Mouse (Mus musculus) forebrain, embryonic 11.5 days (tissue): ENCODE measurements around the gene Nop16. TPM values are rescaled to one million over a fixed set of nuclear protein-coding genes. Genes with fewer than 3 reads are reported as not detected.

Experiments
- ATAC-seq: fragments of 200-750 bp; cut with Nextera tagmentation; replicated peaks from 2 replicates; pipeline ENCODE4 v1.8.0; 2017; ENCODE audit warnings: moderate TSS enrichment; ENCODE audit not compliant: low FRiP score
- DNase-seq: peaks from one replicate; pipeline ENCODE4 v3.0.0-alpha.2; 2017; ENCODE audit warnings: low spot score
- H3K27ac ChIP-seq: fragments of 300-500 bp; sonication (generic); 2 replicates; pipeline ENCODE4 v1.5.1; 2014; ENCODE audit warnings: low read depth, low read length
- H3K27me3 ChIP-seq: fragments of 300-500 bp; sonication (generic); 2 replicates; pipeline ENCODE4 v1.6.1; 2014; ENCODE audit warnings: mild to moderate bottlenecking, low read length, mixed read lengths; ENCODE audit not compliant: control insufficient read depth, insufficient read depth
- H3K36me3 ChIP-seq: fragments of 300-500 bp; sonication (generic); 2 replicates; pipeline ENCODE4 v1.6.1; 2014; ENCODE audit warnings: mild to moderate bottlenecking, low read length, moderate library complexity, mixed read lengths; ENCODE audit not compliant: control insufficient read depth, insufficient read depth
- H3K4me1 ChIP-seq: fragments of 300-500 bp; sonication (generic); replicated peaks from 2 replicates; pipeline ENCODE4 v1.6.1; 2014; ENCODE audit warnings: low read length, mixed read lengths; ENCODE audit not compliant: control insufficient read depth, insufficient read depth
- H3K4me2 ChIP-seq: fragments of 300-500 bp; sonication (generic); 2 replicates; pipeline ENCODE4 v1.6.1; 2014; ENCODE audit warnings: low read depth, mild to moderate bottlenecking, low read length, moderate library complexity, mixed read lengths; ENCODE audit not compliant: severe bottlenecking
- H3K4me3 ChIP-seq: fragments of 300-500 bp; sonication (generic); 2 replicates; pipeline ENCODE4 v1.5.1; 2014; ENCODE audit warnings: low read depth, low read length
- H3K9ac ChIP-seq: fragments of 300-500 bp; sonication (generic); 2 replicates; pipeline ENCODE4 v1.6.1; 2014; ENCODE audit warnings: low read length
- H3K9me3 ChIP-seq: fragments of 300-500 bp; sonication (generic); 2 replicates; pipeline ENCODE4 v1.6.1; 2016; ENCODE audit warnings: low read length, mixed read lengths; ENCODE audit not compliant: control insufficient read depth
- WGBS: fragments of 180-500 bp; shearing (Covaris S2); extraction: QIAGEN DNeasy Blood & Tissue Kit; methylation state at CpG from one replicate; pipeline ENCODE4 v1.1.7; 2014; 5-methylcytosine and 5-hydroxymethylcytosine counted together
- polyA plus RNA-seq: library from polyadenylated mRNA; unstranded; fragments of >200 nt; fragmentation: Nextera tagmentation; extraction: Ambion mirVana; gene quantifications from 2 replicates; pipeline ENCODE4 v1.2.1, GENCODE M21; 2014

The Nop16 gene
- polyA plus RNA-seq, 1 experiment from 2014 or later = 71.1 TPM

DNA sequence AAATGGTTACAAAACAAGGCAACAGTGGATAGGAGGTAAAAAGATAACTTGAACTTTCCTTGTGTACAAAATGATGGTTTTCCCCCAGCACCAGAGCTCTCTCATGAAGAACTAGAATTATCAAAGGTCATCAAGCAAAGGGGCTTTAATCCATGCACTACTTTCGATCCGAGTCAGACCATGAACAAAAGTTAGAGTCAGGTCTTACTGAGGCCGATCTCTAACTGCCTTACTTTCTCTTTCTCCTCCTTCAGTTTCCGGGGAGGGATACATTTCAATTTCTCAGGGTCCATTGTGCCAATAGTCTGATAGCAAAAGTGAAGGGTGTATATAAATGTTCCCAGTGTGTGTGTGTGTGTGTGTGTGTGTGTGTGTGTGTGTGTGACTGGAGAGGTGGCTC, 17.3 kb downstream of the Nop16 start:
- H3K36me3 ChIP-seq = no peaks in the 10 kb centered on the region
- H3K27ac ChIP-seq = no peak overlapping the region
- no peak overlapping the region for H3K4me2 ChIP-seq
- H3K4me3 ChIP-seq = no peak overlapping the region
- H3K27me3 ChIP-seq = no peaks in the 10 kb centered on the region
- 84% methylated on average over 4 of the region's 4 CpGs for WGBS
- H3K9ac ChIP-seq = no peak overlapping the region
- ATAC-seq (no peak), DNase-seq (no peak)
- peaks cover 8% of the 10 kb centered on the region; the same call in 1 of the 2 replicates for H3K4me1 ChIP-seq
- H3K9me3 ChIP-seq = no peaks in the 10 kb centered on the region

DNA sequence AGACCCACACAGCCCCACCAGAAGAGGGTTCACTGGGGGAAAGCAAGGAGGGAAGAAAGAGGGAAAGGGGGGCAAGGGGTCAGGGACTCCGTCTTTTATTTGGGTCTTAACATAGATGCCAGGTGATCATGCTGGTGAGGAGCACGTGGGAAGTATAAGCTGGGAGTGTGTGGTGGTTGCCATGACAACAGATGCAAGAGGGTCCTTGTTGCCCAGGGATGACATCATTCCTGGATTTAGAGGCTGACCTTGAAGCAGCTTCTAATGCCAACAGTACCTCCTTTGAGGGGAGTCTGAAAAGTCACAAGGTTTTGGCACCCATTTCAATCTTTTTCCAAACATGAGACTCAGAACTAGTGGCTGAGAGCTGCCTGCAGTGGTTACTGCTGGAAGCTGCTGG, 18.3 kb downstream of the Nop16 start:
- WGBS = 57% methylated on average over 2 of the region's 2 CpGs
- no peak overlapping the region for H3K27ac ChIP-seq
- no peaks in the 10 kb centered on the region for H3K9me3 ChIP-seq
- no peak overlapping the region for H3K9ac ChIP-seq
- ATAC-seq = no peak
- H3K4me2 ChIP-seq = no peak overlapping the region
- peaks cover 8% of the 10 kb centered on the region; the same call in 1 of the 2 replicates for H3K4me1 ChIP-seq
- no peak overlapping the region for H3K4me3 ChIP-seq
- no peaks in the 10 kb centered on the region for H3K36me3 ChIP-seq
- H3K27me3 ChIP-seq = no peaks in the 10 kb centered on the region
- DNase-seq = no peak

DNA sequence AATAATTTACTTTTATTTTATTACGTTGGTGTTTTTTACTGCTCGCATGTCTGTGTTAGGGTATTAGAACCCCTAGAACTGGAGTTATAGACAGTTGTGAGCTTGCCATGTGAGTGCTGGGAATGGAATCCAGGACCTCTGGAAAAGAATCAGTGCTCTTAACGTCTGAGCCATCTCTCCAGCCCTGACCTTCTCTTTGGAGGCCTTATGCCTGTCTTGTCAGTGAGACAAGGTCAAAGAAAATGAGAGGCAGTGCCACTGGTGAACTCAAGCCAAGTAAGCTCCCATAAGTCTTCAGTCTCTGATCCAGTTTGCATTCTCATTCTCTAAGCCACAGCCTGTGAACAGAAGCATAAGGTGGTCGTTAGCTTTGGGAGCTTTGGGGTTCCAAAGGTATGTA, 19.2 kb downstream of the Nop16 start:
- no peak overlapping the region for H3K27ac ChIP-seq

DNA sequence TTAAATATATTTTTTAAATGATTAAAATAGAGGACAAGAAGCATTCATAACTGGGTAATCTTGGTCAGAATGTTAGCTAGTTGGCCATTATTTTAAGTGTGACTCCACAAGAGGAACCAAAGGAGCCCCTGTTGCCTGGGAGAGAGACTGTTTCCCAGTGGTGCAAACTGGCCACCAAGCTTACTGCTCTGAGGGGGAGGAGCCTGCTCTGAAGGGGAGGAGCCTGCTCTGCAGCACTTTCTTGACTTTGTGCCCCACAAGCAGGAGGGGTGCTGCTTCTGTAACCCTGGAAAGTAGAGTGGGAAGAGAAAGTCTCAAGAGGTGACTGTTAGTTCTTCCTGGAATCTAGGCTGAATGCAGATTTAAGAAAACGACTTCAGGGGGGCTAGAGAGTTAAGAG, 20.6 kb downstream of the Nop16 start:
- no peak overlapping the region for H3K4me3 ChIP-seq
- no peak overlapping the region for H3K4me2 ChIP-seq
- no peak for ATAC-seq
- no peak for DNase-seq
- no peak overlapping the region for H3K9ac ChIP-seq
- no peaks in the 10 kb centered on the region for H3K9me3 ChIP-seq
- no peaks in the 10 kb centered on the region for H3K36me3 ChIP-seq
- peaks cover 5% of the 10 kb centered on the region; the same call in 1 of the 2 replicates for H3K4me1 ChIP-seq
- H3K27ac ChIP-seq = no peak overlapping the region
- WGBS = 34% methylated on average over 1 of the region's 1 CpGs
- no peaks in the 10 kb centered on the region for H3K27me3 ChIP-seq

More for the DNA sequence above, 19.2 kb downstream of the Nop16 start:
- H3K36me3 ChIP-seq = no peaks in the 10 kb centered on the region
- H3K9me3 ChIP-seq = no peaks in the 10 kb centered on the region
- no peak for DNase-seq
- 75% methylated on average over 4 of the region's 4 CpGs for WGBS
- no peak for ATAC-seq
- no peak overlapping the region for H3K4me2 ChIP-seq
- no peak overlapping the region for H3K4me3 ChIP-seq
- H3K4me1 ChIP-seq = peaks cover 7% of the 10 kb centered on the region; the same call in 1 of the 2 replicates
- no peaks in the 10 kb centered on the region for H3K27me3 ChIP-seq
- no peak overlapping the region for H3K9ac ChIP-seq

DNA sequence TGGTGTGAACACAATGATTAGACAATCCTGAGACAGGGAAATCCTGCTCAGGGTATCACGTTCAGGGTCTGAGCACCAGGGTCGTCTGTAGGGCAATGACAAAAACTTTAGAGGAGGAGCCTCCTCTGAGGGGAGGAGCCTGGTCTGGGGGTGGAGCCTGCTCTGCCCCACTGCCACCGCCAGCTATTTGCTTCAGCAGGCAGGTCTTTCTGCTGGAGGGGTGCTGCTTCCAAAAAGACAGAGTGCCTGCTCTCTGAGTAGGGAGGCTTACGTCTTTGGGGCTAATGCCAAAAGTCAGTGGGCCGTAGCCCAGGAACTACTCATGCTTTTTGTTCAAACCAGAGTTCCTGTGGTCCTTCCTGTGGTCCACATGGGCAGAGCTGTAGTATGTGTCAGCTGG, 21.5 kb downstream of the Nop16 start:
- no peak for DNase-seq
- Histone ChIP-seq H3K36me3 (no peaks in the 10 kb centered on the region), H3K4me1 (peaks cover 10% of the 10 kb centered on the region; the same call in 1 of the 2 replicates), H3K9ac (no peak overlapping the region), H3K4me2 (no peak overlapping the region), H3K27ac (no peak overlapping the region), H3K9me3 (no peaks in the 10 kb centered on the region), H3K27me3 (no peaks in the 10 kb centered on the region), H3K4me3 (no peak overlapping the region)
- WGBS = 39% methylated on average over 5 of the region's 5 CpGs
- no peak for ATAC-seq

DNA sequence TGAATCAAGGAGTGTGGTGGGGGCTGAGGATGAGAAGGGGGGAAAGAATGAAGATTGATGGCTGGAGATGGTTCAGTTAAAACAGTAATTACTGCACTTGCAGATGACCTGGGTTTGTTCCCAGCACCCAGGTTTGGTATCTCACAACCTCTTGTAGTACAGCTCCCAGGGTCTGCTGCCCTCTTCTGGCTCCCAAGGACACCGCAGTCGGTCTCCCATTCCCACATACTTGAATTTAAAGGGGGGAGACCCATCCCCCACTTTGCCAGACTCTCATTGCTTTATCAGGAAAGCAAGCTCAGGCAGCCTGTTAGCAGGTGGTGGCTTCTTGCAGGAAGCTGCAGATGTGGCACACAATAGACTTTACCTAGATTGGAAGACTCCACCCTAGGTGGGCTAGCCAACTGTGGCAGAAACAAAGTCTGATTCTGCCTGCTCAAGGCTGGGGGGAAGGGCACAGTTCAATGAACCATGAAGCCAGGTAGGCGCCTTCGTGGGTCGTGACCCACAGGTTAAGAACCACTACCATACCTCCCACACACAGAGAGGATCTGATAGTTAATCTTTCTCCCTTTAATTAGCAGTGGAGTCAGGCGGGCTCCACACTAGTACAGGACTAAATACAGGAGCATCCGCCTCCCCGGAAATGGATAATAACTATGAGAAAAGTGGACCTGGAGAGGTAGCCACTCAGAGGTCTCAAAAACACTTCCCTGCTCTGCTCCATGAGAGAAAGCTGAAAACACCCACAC, 24.1 kb downstream of the Nop16 start:
- Histone ChIP-seq H3K4me2 (peak overlapping the region; percentile 34), H3K4me3 (peak overlapping the region; percentile 81), H3K27me3 (no peaks in the 10 kb centered on the region), H3K4me1 (peaks cover 6% of the 10 kb centered on the region; the same call in 1 of the 2 replicates), H3K9me3 (no peaks in the 10 kb centered on the region), H3K9ac (peak overlapping the region; percentile 91; the same call in 1 of the 2 replicates), H3K36me3 (no peaks in the 10 kb centered on the region), H3K27ac (no peak overlapping the region)
- 40% methylated on average over 8 of the region's 8 CpGs for WGBS
- DNase-seq (peak; percentile 71), ATAC-seq (peak; percentile 62)

DNA sequence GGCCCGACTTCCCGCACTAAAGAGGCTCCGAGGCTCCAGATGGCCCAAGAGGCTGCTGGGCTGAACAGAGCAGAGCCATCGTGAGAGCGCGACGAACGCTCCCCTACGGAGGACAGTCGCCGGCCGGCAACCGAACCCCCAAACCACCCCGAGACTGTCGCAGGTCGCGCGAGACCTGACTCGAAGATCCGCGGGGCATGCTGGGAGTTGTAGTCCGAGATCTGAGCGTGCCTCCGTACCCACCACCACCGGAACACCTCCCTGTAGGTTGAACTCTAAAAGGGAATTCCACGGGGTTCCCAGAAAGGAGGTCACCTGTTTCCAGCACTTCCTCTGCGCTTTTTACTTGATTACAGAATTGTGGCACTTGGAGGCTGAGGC, 24.7 kb downstream of the Nop16 start, which contains the start of gene 4833439L19Rik:
Gene 4833439L19Rik (minus strand): TSS at position 235 of the 381 bp plus-strand sequence.
- ATAC-seq (peak; percentile 94), DNase-seq (peak; percentile 97)
- Histone ChIP-seq H3K4me3 (peak within 1 kb of the TSS; percentile 81), H3K36me3 (peaks cover 1% of the 10 kb centered on the region; the same call in 1 of the 2 replicates), H3K9me3 (no peaks in the 10 kb centered on the region), H3K4me2 (peak within 1 kb of the TSS; percentile 58), H3K9ac (peak within 1 kb of the TSS; percentile 91), H3K4me1 (peaks cover 6% of the 10 kb centered on the region; the same call in 1 of the 2 replicates), H3K27ac (no peak within 1 kb of the TSS), H3K27me3 (no peaks in the 10 kb centered on the region)
- WGBS = under 1% methylated on average over 27 of the region's 27 CpGs

DNA sequence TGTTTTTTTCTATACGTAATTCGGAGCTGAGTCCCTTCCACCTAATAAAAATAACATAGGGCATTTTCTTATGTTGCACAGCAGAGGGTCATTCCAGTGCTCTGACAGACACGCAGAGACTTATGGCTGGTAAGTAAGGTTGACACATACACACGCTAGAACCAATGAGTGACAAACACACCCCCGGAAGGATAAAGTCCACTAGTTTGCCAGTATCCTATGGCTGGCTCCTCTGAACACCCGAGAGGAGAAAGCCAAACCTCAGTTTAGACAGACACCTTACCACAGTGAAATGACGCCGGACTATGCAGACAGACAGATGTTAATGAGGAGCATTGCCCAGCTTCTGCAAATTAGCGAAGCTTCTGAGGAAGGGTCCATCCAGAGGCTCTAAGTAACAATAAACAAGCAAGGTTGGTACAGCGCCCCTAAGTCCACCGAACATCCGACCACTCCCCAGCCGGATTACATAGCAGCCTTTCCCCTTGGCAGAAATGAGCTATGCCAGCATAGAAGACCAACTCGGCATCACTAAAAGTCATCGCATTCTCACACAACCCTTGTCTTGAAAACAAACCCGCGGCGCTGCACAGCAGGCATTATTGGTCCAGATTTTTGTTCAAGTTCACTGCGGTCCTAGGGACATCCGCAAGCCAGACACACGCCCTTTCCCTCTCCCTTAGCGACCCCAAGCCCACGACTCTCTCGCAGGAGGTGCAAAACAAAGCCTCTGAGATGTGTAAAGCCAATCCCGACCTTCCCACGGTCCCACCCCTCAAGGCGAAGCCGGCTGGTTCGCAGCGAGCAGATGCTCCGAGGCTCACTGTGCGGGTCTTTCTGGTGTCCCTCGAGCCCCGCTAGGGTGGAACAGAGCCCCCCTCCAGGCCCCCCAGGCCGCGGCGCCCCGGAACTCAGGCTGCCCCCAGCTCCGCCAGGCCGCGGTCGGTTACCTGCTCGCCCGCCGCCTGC, 25.4 kb downstream of the Nop16 start:
- Histone ChIP-seq H3K4me3 (peak overlapping the region; percentile 81), H3K4me2 (peak overlapping the region; percentile 58), H3K4me1 (peaks cover 6% of the 10 kb centered on the region; the same call in 1 of the 2 replicates), H3K27ac (no peak overlapping the region), H3K36me3 (peaks cover 7% of the 10 kb centered on the region; the same call in 1 of the 2 replicates), H3K9me3 (no peaks in the 10 kb centered on the region), H3K9ac (peak overlapping the region; percentile 91), H3K27me3 (no peaks in the 10 kb centered on the region)
- WGBS = 12% methylated on average over 45 of the region's 45 CpGs
- no peak for DNase-seq
- peak; percentile 1; the same call in 1 of the 2 replicates for ATAC-seq
